Mouse (Mus musculus) gastrocnemius, postnatal 14 days (tissue): ENCODE data around the gene Cgn. TPM values are rescaled to one million over a fixed set of nuclear protein-coding genes. Genes with fewer than 3 reads are reported as not detected.
"Not testable (repeated sequence)": the region's sequence is repeated elsewhere in the genome, so short reads cannot be mapped to it uniquely, and the experiment has no call there.

Source experiments
- DNase-seq: peaks from one replicate; pipeline ENCODE4 v3.0.0; 2021; ENCODE audit warnings: mixed read lengths
- intact Hi-C: fragments of 180-260 bp; cut with DNase I; formaldehyde crosslinking; loops from one replicate; pipeline ENCODE4 v1.15.1; 2025; ENCODE audit warnings: low total_unique reads
- total RNA-seq, 2 experiments: library from RNA; stranded (reverse); gene quantifications; 2 replicates each; pipeline ENCODE4 v1.2.3; 2021

The Cgn gene
- total RNA-seq, 2 experiments from 2014 or later: 0.11 to 0.16 TPM

DNA sequence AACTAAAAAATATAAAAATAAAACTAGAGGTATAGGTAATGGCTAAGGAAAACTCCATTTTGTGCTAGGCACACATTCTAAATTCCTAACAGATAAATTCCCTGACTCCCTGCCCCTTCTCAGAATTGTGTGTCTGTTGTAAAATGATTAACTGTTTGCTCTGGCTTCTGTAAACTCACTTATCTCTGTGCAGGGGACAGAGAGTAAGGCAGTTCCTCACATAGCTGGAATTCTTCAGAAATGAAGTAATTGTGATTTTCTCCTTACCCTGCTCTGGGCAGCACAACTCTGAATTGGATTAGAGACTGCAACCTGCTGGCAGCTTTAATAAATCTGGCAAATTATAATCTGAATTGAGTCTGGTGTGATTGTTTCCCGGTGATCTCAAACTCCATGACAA, 68.0 kb downstream of the Cgn start:
- DNase-seq, intact Hi-C loops: not testable (repeated sequence)

DNA sequence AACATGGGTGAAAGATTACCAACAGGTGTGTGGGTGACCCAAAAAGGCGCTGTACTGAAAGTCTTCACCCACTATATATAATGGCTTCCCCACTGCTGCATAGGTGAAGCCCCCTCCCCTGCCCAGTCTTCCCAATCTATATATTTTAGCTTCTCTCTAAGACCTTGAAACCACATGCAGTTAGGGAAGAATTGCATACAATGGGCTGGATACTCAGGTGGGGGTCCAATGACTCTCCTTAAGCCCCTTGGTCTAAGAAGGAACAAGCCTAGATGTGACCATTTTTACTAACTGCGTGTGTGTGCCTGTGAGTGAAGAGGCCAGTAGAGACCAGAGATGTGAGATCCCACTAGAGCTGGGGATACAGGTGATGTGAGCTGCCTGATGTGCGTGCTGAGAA, 72.9 kb downstream of the Cgn start:
- DNase-seq, intact Hi-C loops: not testable (repeated sequence)

DNA sequence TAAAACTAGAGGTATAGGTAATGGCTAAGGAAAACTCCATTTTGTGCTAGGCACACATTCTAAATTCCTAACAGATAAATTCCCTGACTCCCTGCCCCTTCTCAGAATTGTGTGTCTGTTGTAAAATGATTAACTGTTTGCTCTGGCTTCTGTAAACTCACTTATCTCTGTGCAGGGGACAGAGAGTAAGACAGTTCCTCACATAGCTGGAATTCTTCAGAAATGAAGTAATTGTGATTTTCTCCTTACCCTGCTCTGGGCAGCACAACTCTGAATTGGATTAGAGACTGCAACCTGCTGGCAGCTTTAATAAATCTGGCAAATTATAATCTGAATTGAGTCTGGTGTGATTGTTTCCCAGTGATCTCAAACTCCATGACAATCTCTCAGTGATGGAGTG, 75.7 kb downstream of the Cgn start:
- DNase-seq, intact Hi-C loops: not testable (repeated sequence)

Other genes with a start within 250 kb of the Cgn start
- 10 to 100 TPM; 23.8 to 25.1 TPM for gene Snx27, start 203.8 kb downstream of the Cgn start, total RNA-seq
- gene Gm10972, start 143.4 kb downstream of the Cgn start, total RNA-seq: not detected
- 1 to 10 TPM in 1 of 2 experiments, under 1 TPM in 1; 0.98 to 1.4 TPM for gene Tuft1, start 127.6 kb downstream of the Cgn start, total RNA-seq
- gene Selenbp2, start 92.9 kb downstream of the Cgn start, total RNA-seq: 1 to 10 TPM in 1 of 2 experiments, under 1 TPM in 1; 0.78 to 1.7 TPM
- gene Pogz, start 51.1 kb upstream of the Cgn start, total RNA-seq: 10 to 100 TPM; 13.9 to 18.1 TPM
- 100 to 1,000 TPM; 202 to 211 TPM for gene Psmb4, start 100.5 kb upstream of the Cgn start, total RNA-seq
- 1 to 10 TPM; 8.9 to 9.5 TPM for gene Selenbp1, start 146.6 kb upstream of the Cgn start, total RNA-seq
- gene Rfx5, start 167.6 kb upstream of the Cgn start, total RNA-seq: 1 to 10 TPM; 5.8 to 7.2 TPM
- 10 to 100 TPM; 23.5 to 24.1 TPM for gene Pi4kb, start 188.2 kb upstream of the Cgn start, total RNA-seq
- gene Zfp687, start 229.0 kb upstream of the Cgn start, total RNA-seq: 10 to 100 TPM; 12.4 to 13.8 TPM